Mouse (Mus musculus): ENCODE data around the gene Tmc4.
A peak's percentile ranks its signal among the peaks of the same experiment; 100 is the strongest.
"Not testable (repeated sequence)": the region's sequence is repeated elsewhere in the genome, so short reads cannot be mapped to it uniquely, and the experiment has no call there.

Tmc4 gene

GRCm38 (mm10) chr7:3677342-3677741 is at the start of gene Tmc4:
Tmc4 (minus strand) TSS chr7:3677553.
- no peak for DNase-seq (ENCODE audit: inconsistent ontology term)

- not testable (repeated sequence) for DNase-seq (ENCODE audit: inconsistent ontology term)
These were observed 48.1 kb upstream of the Tmc4 start for GRCm38 (mm10) chr7:3725459-3725858.

GRCm38 (mm10) chr7:3720268-3720667 is 42.9 kb upstream of the Tmc4 start, which contains the start of gene Pirb:
Pirb (minus strand) TSS chr7:3720391.
- not testable (repeated sequence) for DNase-seq (ENCODE audit: inconsistent ontology term)

- no peak for DNase-seq (ENCODE audit: inconsistent ontology term)
These were observed 37.9 kb upstream of the Tmc4 start for GRCm38 (mm10) chr7:3715249-3715648.

- DNase-seq (ENCODE audit: inconsistent ontology term): peak; percentile 29
These were observed 35.0 kb upstream of the Tmc4 start for GRCm38 (mm10) chr7:3712264-3712942.

GRCm38 (mm10) chr7:3709000-3709399 is 31.6 kb upstream of the Tmc4 start:
- DNase-seq (ENCODE audit: inconsistent ontology term): no peak

- DNase-seq (ENCODE audit: inconsistent ontology term): not testable (repeated sequence)
These were observed 31.2 kb upstream of the Tmc4 start for GRCm38 (mm10) chr7:3708447-3708980.

GRCm38 (mm10) chr7:3707568-3708413 is 30.4 kb upstream of the Tmc4 start:
- DNase-seq (ENCODE audit: inconsistent ontology term): no peak

- DNase-seq (ENCODE audit: inconsistent ontology term): no peak
These were observed 29.7 kb upstream of the Tmc4 start for GRCm38 (mm10) chr7:3707027-3707426.

GRCm38 (mm10) chr7:3706343-3706934 is 29.1 kb upstream of the Tmc4 start:
- no peak for DNase-seq (ENCODE audit: inconsistent ontology term)

GRCm38 (mm10) chr7:3705911-3706310 is 28.6 kb upstream of the Tmc4 start:
- DNase-seq (ENCODE audit: inconsistent ontology term): no peak

GRCm38 (mm10) chr7:3705461-3705860 is 28.1 kb upstream of the Tmc4 start:
- DNase-seq (ENCODE audit: inconsistent ontology term): not testable (repeated sequence)

- DNase-seq (ENCODE audit: inconsistent ontology term): no peak
These were observed 27.1 kb upstream of the Tmc4 start for GRCm38 (mm10) chr7:3704475-3704874.

- peak; percentile 93 for DNase-seq (ENCODE audit: inconsistent ontology term)
These were observed 26.6 kb upstream of the Tmc4 start, which contains the start of gene Rps9 for GRCm38 (mm10) chr7:3703879-3704441. Rps9 (plus strand) TSS chr7:3703993.

GRCm38 (mm10) chr7:3703148-3703878 is 26.0 kb upstream of the Tmc4 start:
- no peak for DNase-seq (ENCODE audit: inconsistent ontology term)

GRCm38 (mm10) chr7:3698471-3698870 is 21.1 kb upstream of the Tmc4 start:
- DNase-seq (ENCODE audit: inconsistent ontology term): no peak

- DNase-seq (ENCODE audit: inconsistent ontology term): not testable (repeated sequence)
These were observed 17.6 kb upstream of the Tmc4 start for GRCm38 (mm10) chr7:3694949-3695305.

GRCm38 (mm10) chr7:3694076-3694948 is 17.0 kb upstream of the Tmc4 start:
- DNase-seq (ENCODE audit: inconsistent ontology term): peak; percentile 93

- DNase-seq (ENCODE audit: inconsistent ontology term): no peak
These were observed 16.4 kb upstream of the Tmc4 start for GRCm38 (mm10) chr7:3693809-3694075.
